Mouse (Mus musculus) testis, adult 2 months (tissue): Measurements from ENCODE around the gene Pcnx2. TPM values are rescaled to one million over a fixed set of nuclear protein-coding genes. Genes with fewer than 3 reads are reported as not detected.

Experiments used
- H3K27ac ChIP-seq: fragments of 200-500 bp; 2 replicates; pipeline ENCODE4 v1.5.1; 2012; ENCODE audit warnings: low read depth, low read length; ENCODE audit not compliant: control insufficient read depth, insufficient read depth
- H3K27me3 ChIP-seq: fragments of 200-500 bp; 2 replicates; pipeline ENCODE4 v1.6.1; 2012; ENCODE audit warnings: mild to moderate bottlenecking, low read length, moderate library complexity; ENCODE audit not compliant: control insufficient read depth, insufficient read depth
- H3K36me3 ChIP-seq: fragments of 200-500 bp; 2 replicates; pipeline ENCODE4 v1.6.1; 2012; ENCODE audit warnings: mild to moderate bottlenecking, low read length; ENCODE audit not compliant: control insufficient read depth, insufficient read depth
- H3K4me1 ChIP-seq: fragments of 200-500 bp; 2 replicates; pipeline ENCODE4 v1.6.1; 2012; ENCODE audit warnings: low read length; ENCODE audit not compliant: control insufficient read depth, insufficient read depth
- H3K4me3 ChIP-seq: fragments of 200-500 bp; 2 replicates; pipeline ENCODE4 v1.5.1; 2012; ENCODE audit warnings: low read depth, mild to moderate bottlenecking, low read length, moderate library complexity, mixed read lengths; ENCODE audit not compliant: control insufficient read depth
- CTCF ChIP-seq: fragments of 200-500 bp; IDR thresholded peaks from 2 replicates; pipeline ENCODE4 v1.5.1; 2012; ENCODE audit warnings: low read depth, mild to moderate bottlenecking, inconsistent platforms, low read length, moderate library complexity; ENCODE audit not compliant: control insufficient read depth, insufficient read depth, insufficient replicate concordance
- POLR2A ChIP-seq: fragments of 200-500 bp; IDR thresholded peaks from 2 replicates; pipeline ENCODE4 v1.6.1; 2012; ENCODE audit warnings: low read depth, mild to moderate bottlenecking, inconsistent platforms, low read length, moderate library complexity; ENCODE audit not compliant: control insufficient read depth
- polyA plus RNA-seq: library from polyadenylated mRNA; depleted of rRNA; stranded (reverse); fragments of >200 nt; gene quantifications from 2 replicates; pipeline ENCODE4 v1.2.3, GENCODE M21; 2012

The Pcnx2 gene
- polyA plus RNA-seq, 1 experiment = 8.4 TPM

- Histone ChIP-seq H3K27ac (no peak overlapping the region), H3K4me1 (no peaks in the 10 kb centered on the region), H3K36me3 (no peaks in the 10 kb centered on the region), H3K27me3 (no peaks in the 10 kb centered on the region), H3K4me3 (no peak overlapping the region)
- TF ChIP-seq POLR2A (no peak), CTCF (no peak)
Observed at GRCm38 (mm10) chr8:125818796-125819195, 79.3 kb downstream of the Pcnx2 start.

- no peaks in the 10 kb centered on the region for H3K36me3 ChIP-seq
- no peak overlapping the region for H3K27ac ChIP-seq
- no peaks in the 10 kb centered on the region for H3K27me3 ChIP-seq
- H3K4me1 ChIP-seq = no peaks in the 10 kb centered on the region
- no peak overlapping the region for H3K4me3 ChIP-seq
- no peak for TF ChIP-seq POLR2A
- no peak for TF ChIP-seq CTCF
Observed at GRCm38 (mm10) chr8:125816742-125817141, 81.4 kb downstream of the Pcnx2 start.

- H3K27ac ChIP-seq = no peak overlapping the region
- no peaks in the 10 kb centered on the region for H3K27me3 ChIP-seq
- no peaks in the 10 kb centered on the region; the same call in 1 of the 2 replicates for H3K4me1 ChIP-seq
- H3K4me3 ChIP-seq = no peak overlapping the region
- no peak for TF ChIP-seq CTCF
- TF ChIP-seq POLR2A = no peak
- H3K36me3 ChIP-seq = no peaks in the 10 kb centered on the region
Observed at GRCm38 (mm10) chr8:125808826-125809225, 89.3 kb downstream of the Pcnx2 start.

GRCm38 (mm10) chr8:125807905-125808310 is 90.2 kb downstream of the Pcnx2 start:
- no peak for TF ChIP-seq POLR2A
- no peak for TF ChIP-seq CTCF
- no peaks in the 10 kb centered on the region; the same call in 1 of the 2 replicates for H3K4me1 ChIP-seq
- no peaks in the 10 kb centered on the region for H3K36me3 ChIP-seq
- H3K27me3 ChIP-seq = no peaks in the 10 kb centered on the region
- no peak overlapping the region for H3K4me3 ChIP-seq
- no peak overlapping the region for H3K27ac ChIP-seq

GRCm38 (mm10) chr8:125806459-125806858 is 91.7 kb downstream of the Pcnx2 start:
- Histone ChIP-seq H3K36me3 (no peaks in the 10 kb centered on the region), H3K27ac (no peak overlapping the region), H3K4me3 (peak overlapping the region; percentile 2), H3K27me3 (no peaks in the 10 kb centered on the region), H3K4me1 (no peaks in the 10 kb centered on the region; the same call in 1 of the 2 replicates)
- TF ChIP-seq CTCF = no peak
- TF ChIP-seq POLR2A = 0 out of 2 replicates have a peak, but pooled peaks have one; percentile 33

GRCm38 (mm10) chr8:125796970-125797369 is 101.1 kb downstream of the Pcnx2 start:
- no peaks in the 10 kb centered on the region for H3K36me3 ChIP-seq
- no peak overlapping the region for H3K27ac ChIP-seq
- no peak overlapping the region for H3K4me3 ChIP-seq
- H3K27me3 ChIP-seq = no peaks in the 10 kb centered on the region
- no peak for TF ChIP-seq CTCF
- TF ChIP-seq POLR2A = no peak
- no peaks in the 10 kb centered on the region for H3K4me1 ChIP-seq

GRCm38 (mm10) chr8:125795341-125795740 is 102.8 kb downstream of the Pcnx2 start:
- TF ChIP-seq CTCF (no peak), POLR2A (no peak)
- no peak overlapping the region for H3K4me3 ChIP-seq
- H3K36me3 ChIP-seq = no peaks in the 10 kb centered on the region
- no peaks in the 10 kb centered on the region for H3K4me1 ChIP-seq
- H3K27me3 ChIP-seq = no peaks in the 10 kb centered on the region
- no peak overlapping the region for H3K27ac ChIP-seq
